Mouse (Mus musculus) liver, embryonic 11.5 days (tissue): Measurements from ENCODE around the gene Rbm3. TPM values are rescaled to one million over a fixed set of nuclear protein-coding genes. Genes with fewer than 3 reads are reported as not detected.

Experiments
- ATAC-seq: fragments of 200-750 bp; cut with Nextera tagmentation; replicated peaks from 2 replicates; pipeline ENCODE4 v1.8.0; 2017; ENCODE audit warnings: moderate number of reproducible peaks, mild to moderate bottlenecking, moderate TSS enrichment, moderate library complexity; ENCODE audit not compliant: low FRiP score
- DNase-seq: peaks from one replicate; pipeline ENCODE4 v3.0.0-alpha.2; 2017; ENCODE audit warnings: low spot score
- H3K27ac ChIP-seq: fragments of 300-500 bp; sonication (generic); 2 replicates; pipeline ENCODE4 v1.5.1; 2014; ENCODE audit warnings: mild to moderate bottlenecking, low read depth, low read length, control low read depth
- H3K27me3 ChIP-seq: fragments of 300-500 bp; sonication (generic); replicated peaks from 2 replicates; pipeline ENCODE4 v1.6.1; 2014; ENCODE audit warnings: low read length, mixed read lengths; ENCODE audit not compliant: control insufficient read depth, insufficient read depth
- H3K36me3 ChIP-seq: fragments of 300-500 bp; sonication (generic); 2 replicates; pipeline ENCODE4 v1.6.1; 2014; ENCODE audit warnings: mild to moderate bottlenecking, low read length, moderate library complexity, mixed read lengths; ENCODE audit not compliant: control insufficient read depth, insufficient read depth
- H3K4me1 ChIP-seq: fragments of 300-500 bp; sonication (generic); replicated peaks from 2 replicates; pipeline ENCODE4 v1.6.1; 2014; ENCODE audit warnings: low read length, mixed read lengths; ENCODE audit not compliant: control insufficient read depth, insufficient read depth
- H3K4me2 ChIP-seq: fragments of 300-500 bp; sonication (generic); 2 replicates; pipeline ENCODE4 v1.6.1; 2014; ENCODE audit warnings: mild to moderate bottlenecking, control low read depth, moderate library complexity
- H3K4me3 ChIP-seq: fragments of 300-500 bp; sonication (generic); 2 replicates; pipeline ENCODE4 v1.5.1; 2014; ENCODE audit warnings: low read depth, low read length, control low read depth
- H3K9ac ChIP-seq: fragments of 300-500 bp; sonication (generic); 2 replicates; pipeline ENCODE4 v1.6.1; 2014; ENCODE audit warnings: low read depth, low read length, control low read depth
- H3K9me3 ChIP-seq: fragments of 300-500 bp; sonication (generic); 2 replicates; pipeline ENCODE4 v1.6.1; 2016; ENCODE audit warnings: low read length, inconsistent platforms, mixed read lengths; ENCODE audit not compliant: control insufficient read depth
- WGBS: fragments of 180-500 bp; shearing (Covaris S2); extraction: QIAGEN DNeasy Blood & Tissue Kit; methylation state at CpG from one replicate; pipeline ENCODE4 v1.1.7; 2014; 5-methylcytosine and 5-hydroxymethylcytosine counted together
- polyA plus RNA-seq: library from polyadenylated mRNA; unstranded; fragments of >200 nt; fragmentation: Nextera tagmentation; extraction: Ambion mirVana; gene quantifications from 2 replicates; pipeline ENCODE4 v1.2.1, GENCODE M21; 2014

The Rbm3 gene
- polyA plus RNA-seq, 1 experiment from 2014 or later, result 471 TPM

DNA sequence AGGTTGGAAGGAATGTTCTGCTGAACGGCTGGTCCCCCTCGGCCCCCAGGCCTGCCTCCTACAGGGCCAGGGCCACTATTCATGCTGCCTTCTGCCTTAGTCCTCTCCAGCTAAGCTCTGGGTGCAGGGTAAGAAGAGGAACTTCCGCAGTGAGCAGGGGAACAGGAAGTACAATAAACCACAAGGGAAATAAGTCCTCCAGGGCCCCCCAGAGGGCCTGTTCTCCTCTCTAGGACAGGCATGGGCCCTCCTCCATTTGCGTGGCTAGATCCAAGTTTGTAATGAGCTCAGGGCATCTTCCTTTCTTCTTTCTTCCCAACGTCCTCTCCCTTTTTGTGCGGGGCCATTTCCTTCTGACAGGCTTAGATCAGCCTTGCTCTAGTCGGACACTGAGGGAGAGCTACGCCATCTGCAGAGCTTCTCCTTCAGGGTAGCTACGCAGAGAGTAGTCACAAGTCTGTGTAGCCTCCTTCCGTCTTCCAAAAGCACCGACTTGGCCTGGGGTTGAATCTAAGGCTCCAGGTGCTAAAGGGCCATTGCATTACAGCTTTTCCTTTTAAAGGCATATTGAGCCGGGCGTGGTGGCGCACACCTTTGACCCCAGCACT, 55.2 kb downstream of the Rbm3 start, which contains the start of gene Was:
Was (minus strand) TSS at position 153 of the 608 bp plus-strand sequence.
- 56% methylated on average over 14 of the region's 14 CpGs for WGBS
- Histone ChIP-seq H3K9me3 (no peaks in the 10 kb centered on the region), H3K4me2 (peak within 1 kb of the TSS; percentile 63), H3K9ac (peak within 1 kb of the TSS; percentile 59), H3K27ac (peak within 1 kb of the TSS; percentile 28; the same call in 1 of the 2 replicates), H3K27me3 (no peaks in the 10 kb centered on the region), H3K4me1 (no peaks in the 10 kb centered on the region), H3K36me3 (no peaks in the 10 kb centered on the region), H3K4me3 (peak within 1 kb of the TSS; percentile 41)
- peak; percentile 82 for ATAC-seq
- DNase-seq, result no peak

- H3K4me2 ChIP-seq, result peak overlapping the region; percentile 63
- 0 out of 2 replicates have a peak overlapping the region, but pooled peaks have one; percentile 19 for H3K27ac ChIP-seq
- DNase-seq (no peak), ATAC-seq (no peak)
- WGBS, result 69% methylated on average over 3 of the region's 3 CpGs
- H3K9ac ChIP-seq, result peak overlapping the region; percentile 59
- H3K27me3 ChIP-seq, result no peaks in the 10 kb centered on the region
- no peaks in the 10 kb centered on the region for H3K36me3 ChIP-seq
- no peaks in the 10 kb centered on the region for H3K9me3 ChIP-seq
- peak overlapping the region; percentile 41 for H3K4me3 ChIP-seq
- no peaks in the 10 kb centered on the region for H3K4me1 ChIP-seq
Measured at GRCm38 (mm10) chrX:8089746-8090145, 55.9 kb downstream of the Rbm3 start.

Other genes with a start within 250 kb of the Rbm3 start
- gene Pqbp1, start 246.6 kb downstream of the Rbm3 start, polyA plus RNA-seq, result 91.5 and 95.3 TPM in 2 replicates
- gene Timm17b, start 246.5 kb downstream of the Rbm3 start, polyA plus RNA-seq, result 153 and 156 TPM in 2 replicates
- gene Gm10491, start 238.0 kb downstream of the Rbm3 start, polyA plus RNA-seq, result not detected in 2 replicates
- gene Gm10490, start 236.3 kb downstream of the Rbm3 start, polyA plus RNA-seq, result not detected in 2 replicates
- gene Pcsk1n, start 226.1 kb downstream of the Rbm3 start, polyA plus RNA-seq, result 0.56 and 0.67 TPM in 2 replicates
- gene Eras, start 217.3 kb downstream of the Rbm3 start, polyA plus RNA-seq, result not detected in 2 replicates
- gene Hdac6, start 198.0 kb downstream of the Rbm3 start, polyA plus RNA-seq, result 21.1 and 22.5 TPM in 2 replicates
- 157 and 162 TPM in 2 replicates for gene Gata1, start 167.8 kb downstream of the Rbm3 start, polyA plus RNA-seq
- gene Glod5, start 127.4 kb downstream of the Rbm3 start, polyA plus RNA-seq, result 0.29 and 0.53 TPM in 2 replicates
- 81.5 and 83.6 TPM in 2 replicates for gene Suv39h1, start 71.1 kb downstream of the Rbm3 start, polyA plus RNA-seq
- 6.5 and 6.7 TPM in 2 replicates for gene Was, start 55.4 kb downstream of the Rbm3 start, polyA plus RNA-seq
- gene Wdr13, start 13.0 kb downstream of the Rbm3 start, polyA plus RNA-seq, result 15.9 and 17.7 TPM in 2 replicates
- gene Tbc1d25, start 30.3 kb upstream of the Rbm3 start, polyA plus RNA-seq, result 10.5 and 11.1 TPM in 2 replicates
- 54.7 and 55.6 TPM in 2 replicates for gene Ebp, start 47.6 kb upstream of the Rbm3 start, polyA plus RNA-seq
- 2.4 and 2.8 TPM in 2 replicates for gene Porcn, start 60.6 kb upstream of the Rbm3 start, polyA plus RNA-seq
- 59.6 and 62.7 TPM in 2 replicates for gene Ftsj1, start 106.5 kb upstream of the Rbm3 start, polyA plus RNA-seq
- 77.7 and 84.1 TPM in 2 replicates for gene Slc38a5, start 125.3 kb upstream of the Rbm3 start, polyA plus RNA-seq
- gene Ssxb10, start 181.5 kb upstream of the Rbm3 start, polyA plus RNA-seq, result not detected in 2 replicates
- not detected in 2 replicates for gene Ssxb9, start 221.1 kb upstream of the Rbm3 start, polyA plus RNA-seq